Mouse (Mus musculus): ENCODE measurements around the gene Atl3. TPM values are rescaled to one million over a fixed set of nuclear protein-coding genes. Genes with fewer than 3 reads are reported as not detected.

Gene Atl3
- total RNA-seq (2021): 10 to 100 TPM; 38.6 to 43.5 TPM
- long read RNA-seq, experiment 1, partial matches to known transcripts: 1 of 1 reads
- long read RNA-seq, experiment 1, other reads (novel, unspliced or antisense): 0 of 1 reads
- long read RNA-seq, experiment 2, full-length matches to known transcripts: 5 of 9 reads
- long read RNA-seq, experiment 2, partial matches to known transcripts: 0 of 9 reads
- long read RNA-seq, experiment 2, other reads (novel, unspliced or antisense): 4 of 9 reads

- DNase-seq (ENCODE audit: low spot score in 2 of 2): no peak
These were observed at the start of gene Atl3 for GRCm38 (mm10) chr19:7493352-7494186. Atl3 (plus strand) TSS chr19:7494040.

- no peak for DNase-seq (ENCODE audit: low spot score in 2 of 2)
These were observed 48.7 kb upstream of the Atl3 start for GRCm38 (mm10) chr19:7445105-7445504.

DNA sequence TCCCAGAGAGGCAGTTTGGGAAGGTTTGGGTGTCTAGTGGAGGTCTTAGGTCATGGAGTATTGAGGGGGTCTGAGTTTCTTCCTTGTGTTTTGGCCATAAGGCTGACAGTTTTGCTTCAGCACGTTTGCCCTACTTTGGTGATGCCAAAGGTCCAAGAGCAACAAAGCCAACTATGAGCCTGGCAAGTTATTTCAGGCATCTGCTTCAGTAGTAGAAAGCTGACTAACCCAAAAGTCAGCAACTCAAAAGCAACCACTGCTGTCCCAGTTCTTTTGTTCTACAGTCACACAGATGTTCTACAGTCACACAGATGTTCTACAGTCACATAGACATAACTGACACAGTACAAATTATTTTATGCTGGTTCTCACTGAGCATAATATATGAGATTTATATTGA, 48.2 kb upstream of the Atl3 start:
- no peak for DNase-seq (ENCODE audit: low spot score in 2 of 2)

- no peak for DNase-seq (ENCODE audit: low spot score in 2 of 2)
These were observed 37.0 kb upstream of the Atl3 start for GRCm38 (mm10) chr19:7456803-7457202.

DNA sequence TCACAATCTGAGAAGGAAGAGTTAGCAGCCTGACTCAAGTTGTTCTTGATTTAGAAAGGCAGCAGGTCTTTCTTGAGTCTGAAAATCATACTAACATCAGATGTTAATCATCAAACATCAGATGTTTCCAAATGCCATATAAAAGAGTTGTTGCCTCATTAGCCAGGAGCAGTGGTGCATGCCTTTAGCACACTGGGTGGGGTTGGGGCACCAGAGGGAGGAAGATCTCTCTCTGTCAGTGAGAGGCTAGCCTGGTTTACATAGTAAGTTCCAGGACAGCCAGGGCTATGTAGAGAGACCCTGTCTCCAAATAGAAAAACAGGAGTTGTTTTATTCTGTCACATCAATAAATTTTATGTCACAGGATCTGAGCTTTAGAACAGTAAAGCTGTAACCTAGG, 34.9 kb upstream of the Atl3 start:
- no peak for DNase-seq (ENCODE audit: low spot score in 2 of 2)

GRCm38 (mm10) chr19:7459370-7459769, 34.5 kb upstream of the Atl3 start:
- DNase-seq (ENCODE audit: low spot score in 2 of 2): no peak

DNA sequence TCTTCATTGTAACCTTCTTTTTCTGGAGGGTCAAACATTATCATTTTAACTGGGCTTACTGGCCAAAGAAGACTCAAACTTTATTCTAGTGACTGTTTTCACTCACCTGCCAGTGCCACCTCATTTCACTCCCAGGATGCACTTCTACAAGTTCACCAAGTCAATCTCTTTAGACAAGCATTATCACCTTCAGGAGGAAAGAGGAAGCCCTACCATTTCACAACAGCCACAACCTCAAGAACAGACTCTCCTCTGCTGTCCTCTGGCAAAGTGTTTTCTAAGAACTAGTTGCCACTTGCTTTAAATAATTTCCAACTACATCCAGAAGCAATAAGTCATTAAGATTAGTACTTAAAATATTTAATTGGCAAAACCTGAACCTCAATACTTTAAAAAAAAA, 25.9 kb upstream of the Atl3 start:
- no peak for DNase-seq (ENCODE audit: low spot score in 2 of 2)

DNA sequence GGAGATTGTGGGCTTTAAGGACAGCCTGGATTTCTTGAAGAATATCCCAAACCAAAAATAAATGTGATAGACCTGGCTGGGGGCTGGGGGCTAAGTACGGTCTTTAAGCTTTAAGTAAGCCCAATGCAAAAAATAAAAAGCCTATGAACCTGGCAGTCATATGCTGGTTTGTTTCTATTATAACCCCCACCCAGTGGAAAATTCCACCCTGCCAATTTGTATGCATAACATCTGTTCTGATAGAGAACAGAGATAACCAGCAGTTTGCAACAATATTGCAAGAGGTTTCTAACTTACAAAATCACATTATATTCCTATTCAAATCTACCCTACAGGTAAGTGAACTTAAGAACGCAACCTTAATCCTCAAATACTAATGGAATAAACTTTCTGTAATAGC, 23.2 kb upstream of the Atl3 start:
- DNase-seq (ENCODE audit: low spot score in 2 of 2): no peak

DNA sequence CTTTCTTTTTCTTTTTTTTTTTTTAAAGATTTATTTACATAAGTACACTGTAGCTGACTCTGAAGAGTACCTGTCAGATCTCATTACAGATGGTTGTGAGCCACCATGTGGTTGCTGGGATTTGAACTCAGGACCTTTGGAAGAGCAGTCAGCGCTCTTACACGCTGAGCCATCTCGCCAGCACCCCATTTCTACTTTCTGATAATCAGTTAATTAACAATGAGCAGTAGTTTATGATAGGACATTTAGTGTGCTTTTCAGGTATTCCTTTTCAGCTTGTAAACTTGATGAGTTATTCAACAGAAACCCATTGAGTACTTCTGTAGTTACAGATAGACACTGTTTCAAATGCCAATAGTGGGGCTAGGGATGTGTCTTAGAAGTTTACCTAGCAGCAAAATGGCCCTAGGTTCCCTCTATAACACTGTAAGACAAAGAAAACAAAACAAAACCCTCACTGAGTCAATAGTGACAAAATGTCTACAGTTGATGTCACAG, 14.0 kb upstream of the Atl3 start:
- no peak for DNase-seq (ENCODE audit: low spot score in 2 of 2)

DNA sequence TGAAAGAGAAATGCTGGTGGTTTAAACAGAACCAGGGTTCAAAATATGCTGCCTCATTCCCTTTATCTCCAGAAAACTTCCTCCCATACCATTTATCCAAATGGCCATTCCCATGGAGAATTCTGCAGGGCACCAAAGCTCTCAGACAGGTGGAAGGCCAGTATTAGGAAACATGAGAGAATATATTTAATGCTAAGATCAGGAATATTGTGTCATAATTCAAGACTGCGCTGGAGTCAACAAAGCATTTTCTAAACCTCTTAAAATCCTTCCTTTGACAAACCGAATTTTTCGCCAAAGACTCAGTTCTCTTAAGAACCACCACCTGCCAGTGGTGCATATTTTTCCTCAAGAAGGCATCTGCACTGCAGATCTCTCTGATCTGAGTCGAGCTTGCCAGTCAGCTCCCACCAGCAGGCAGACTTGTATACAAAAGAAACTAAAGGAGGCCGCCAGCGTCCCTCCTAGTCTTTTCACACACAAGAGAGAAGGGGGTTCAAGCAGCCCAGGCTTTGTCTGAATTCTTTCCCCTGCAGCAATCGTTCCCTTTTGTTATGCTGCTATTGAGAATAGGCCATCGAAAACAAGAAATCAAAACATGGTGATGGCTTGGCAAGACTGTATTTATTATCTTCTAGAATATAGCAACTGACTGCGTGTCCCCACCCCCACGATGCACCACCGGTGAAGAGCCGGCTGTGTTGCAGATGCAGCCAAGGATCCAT, 12.1 kb upstream of the Atl3 start:
- DNase-seq (ENCODE audit: low spot score in 2 of 2): peak in 1 of 2 experiments; percentile 39

- no peak for DNase-seq (ENCODE audit: low spot score in 2 of 2)
These were observed 11.6 kb upstream of the Atl3 start for GRCm38 (mm10) chr19:7482266-7482598.

DNA sequence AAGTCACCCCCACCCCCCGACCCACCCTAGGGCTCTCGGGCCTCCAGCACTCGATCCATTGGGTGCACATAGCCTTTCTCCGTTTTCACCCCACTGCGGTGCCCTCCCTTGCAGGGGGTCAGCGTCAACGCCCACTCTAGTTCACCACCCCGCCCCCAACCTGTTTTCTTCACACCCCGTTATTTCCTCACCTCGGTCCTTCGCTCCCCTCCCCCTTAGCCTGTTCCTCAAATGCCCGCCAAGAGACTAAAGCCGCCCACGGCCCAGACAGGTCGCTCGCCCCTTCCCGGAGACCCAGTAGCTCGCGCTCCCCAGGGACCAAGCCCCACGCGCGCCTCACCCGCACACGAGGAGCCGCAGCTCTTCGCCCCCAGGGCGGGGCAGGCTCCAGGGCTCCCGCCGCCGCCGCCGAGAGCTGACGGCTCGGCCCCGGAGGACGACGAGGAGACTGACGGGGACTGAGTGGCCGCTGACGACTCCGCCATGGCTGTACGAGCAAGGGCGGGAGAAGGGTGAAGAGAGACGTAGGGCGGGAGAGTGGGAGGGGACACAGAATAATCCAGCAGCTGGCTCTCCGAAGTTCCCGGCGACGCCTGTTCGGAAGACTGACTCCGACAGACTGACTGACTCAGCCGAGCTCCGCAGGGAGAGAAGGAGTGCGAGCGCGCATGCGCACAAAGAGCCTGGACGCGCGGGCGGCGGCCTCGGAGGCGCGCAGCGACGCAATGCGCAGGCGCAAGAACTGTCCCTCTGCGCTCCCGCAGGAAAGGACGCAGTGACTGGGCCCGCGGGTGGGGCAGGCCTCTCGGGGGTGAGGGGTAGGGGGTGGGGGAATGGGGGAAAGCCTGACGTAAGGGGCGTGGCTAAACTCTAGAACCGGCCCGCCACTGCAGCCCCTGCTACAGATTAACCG, 11.0 kb upstream of the Atl3 start, which contains the start of gene Rtn3:
Gene Rtn3 (minus strand): TSS at position 683 of the 913 bp plus-strand sequence.
- peak; percentile 97 to 98 for DNase-seq (ENCODE audit: low spot score in 2 of 2)

GRCm38 (mm10) chr19:7483512-7483882, 10.3 kb upstream of the Atl3 start:
- DNase-seq (ENCODE audit: low spot score in 2 of 2): no peak

GRCm38 (mm10) chr19:7484076-7484475, 9.8 kb upstream of the Atl3 start:
- DNase-seq (ENCODE audit: low spot score in 2 of 2): no peak

- DNase-seq (ENCODE audit: low spot score in 2 of 2): no peak
These were observed 6.2 kb upstream of the Atl3 start for GRCm38 (mm10) chr19:7487680-7488079.

DNA sequence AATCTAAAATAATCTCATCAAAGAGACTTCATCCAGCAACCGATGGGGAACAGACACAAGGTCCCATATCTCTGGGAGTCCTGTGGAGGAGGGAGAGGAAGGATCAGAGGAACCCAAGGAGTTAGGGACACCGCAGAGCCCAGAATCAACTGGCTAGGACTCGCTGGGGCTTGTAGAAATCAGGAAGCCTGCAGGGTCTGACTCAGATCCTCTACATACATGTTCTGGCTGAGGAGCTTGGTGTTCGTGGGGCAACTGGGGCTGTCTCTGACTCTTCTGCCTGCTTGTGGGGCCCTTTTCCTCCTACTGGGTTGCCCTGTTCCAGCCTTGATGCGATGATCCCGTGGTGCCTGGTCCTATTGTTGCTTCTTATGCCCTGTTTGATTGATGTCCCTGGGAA, 1.9 kb upstream of the Atl3 start:
- no peak for DNase-seq (ENCODE audit: low spot score in 2 of 2)

- no peak for DNase-seq (ENCODE audit: low spot score in 2 of 2)
These were observed 1.2 kb upstream of the Atl3 start for GRCm38 (mm10) chr19:7492682-7493081.

- peak; percentile 85 to 92 for DNase-seq (ENCODE audit: low spot score in 2 of 2)
These were observed 561 bp downstream of the Atl3 start for GRCm38 (mm10) chr19:7494187-7495015.

GRCm38 (mm10) chr19:7495221-7496038, 1.6 kb downstream of the Atl3 start:
- no peak for DNase-seq (ENCODE audit: low spot score in 2 of 2)

Data from gastrocnemius, postnatal 4 days (tissue).